Mouse (Mus musculus): ENCODE data around the gene Dusp22. TPM values are rescaled to one million over a fixed set of nuclear protein-coding genes. Genes with fewer than 3 reads are reported as not detected.

Dusp22 gene
- total and polyA plus RNA-seq, 3 experiments, result 14.7 to 21.2 (median 18.6) TPM

GRCm38 (mm10) chr13:30732709-30733445 is 73.1 kb downstream of the Dusp22 start:
- no peaks in the 10 kb centered on the region for H3K4me1 ChIP-seq (ENCODE audit: control insufficient read depth, insufficient read depth, low read length)
- no peak overlapping the region for H3K9ac ChIP-seq (ENCODE audit: low read depth, low read length)
- H3K27ac ChIP-seq, result no peak overlapping the region
- intact Hi-C loops (cut with DNase I), result no loop called here
- 83% methylated on average over 11 of the region's 11 CpGs for WGBS
- H3K27me3 ChIP-seq (ENCODE audit: control insufficient read depth, insufficient read depth, low read length), result no peaks in the 10 kb centered on the region
- H3K4me3 ChIP-seq, result no peak overlapping the region
- H3K36me3 ChIP-seq (ENCODE audit: control insufficient read depth, insufficient read depth, low read length), result no peaks in the 10 kb centered on the region
- no peak for DNase-seq
- no peak for TF ChIP-seq CTCF (IDR thresholded peaks at IDR 0.05)
- TF ChIP-seq EP300 (IDR thresholded peaks at IDR 0.05; ENCODE audit: insufficient read depth, low read depth, low read length), result no peak
- no peak for TF ChIP-seq POLR2A (IDR thresholded peaks at IDR 0.05; ENCODE audit: insufficient read depth, low read depth, low read length)
- no peaks in the 10 kb centered on the region for H3K79me2 ChIP-seq (replicated peaks; ENCODE audit: control insufficient read depth, insufficient read depth, low read length)

- no peaks in the 10 kb centered on the region for H3K27me3 ChIP-seq (ENCODE audit: control insufficient read depth, insufficient read depth, low read length)
- no peak overlapping the region for H3K9ac ChIP-seq (ENCODE audit: low read depth, low read length)
- H3K36me3 ChIP-seq (ENCODE audit: control insufficient read depth, insufficient read depth, low read length), result no peaks in the 10 kb centered on the region
- intact Hi-C loops (cut with DNase I), result no loop called here
- H3K4me3 ChIP-seq, result no peak overlapping the region
- H3K27ac ChIP-seq, result no peak overlapping the region
- DNase-seq, result no peak
- TF ChIP-seq POLR2A (IDR thresholded peaks at IDR 0.05; ENCODE audit: insufficient read depth, low read depth, low read length), result no peak
- TF ChIP-seq CTCF (IDR thresholded peaks at IDR 0.05), result no peak
- TF ChIP-seq EP300 (IDR thresholded peaks at IDR 0.05; ENCODE audit: insufficient read depth, low read depth, low read length), result no peak
- no peaks in the 10 kb centered on the region for H3K4me1 ChIP-seq (ENCODE audit: control insufficient read depth, insufficient read depth, low read length)
- 75% methylated on average over 5 of the region's 5 CpGs for WGBS
- H3K79me2 ChIP-seq (replicated peaks; ENCODE audit: control insufficient read depth, insufficient read depth, low read length), result no peaks in the 10 kb centered on the region
Observed at GRCm38 (mm10) chr13:30736721-30737120, 76.9 kb downstream of the Dusp22 start.

- intact Hi-C loops (cut with DNase I), result no loop called here
- WGBS, result 86% methylated on average over 2 of the region's 2 CpGs
- no peak overlapping the region for H3K27ac ChIP-seq
- H3K4me1 ChIP-seq (ENCODE audit: control insufficient read depth, insufficient read depth, low read length), result no peaks in the 10 kb centered on the region
- no peak overlapping the region for H3K9ac ChIP-seq (ENCODE audit: low read depth, low read length)
- H3K36me3 ChIP-seq (ENCODE audit: control insufficient read depth, insufficient read depth, low read length), result no peaks in the 10 kb centered on the region
- TF ChIP-seq CTCF (IDR thresholded peaks at IDR 0.05) (no peak), POLR2A (IDR thresholded peaks at IDR 0.05; ENCODE audit: insufficient read depth, low read depth, low read length) (no peak), EP300 (IDR thresholded peaks at IDR 0.05; ENCODE audit: insufficient read depth, low read depth, low read length) (no peak)
- H3K4me3 ChIP-seq, result no peak overlapping the region
- no peaks in the 10 kb centered on the region for H3K79me2 ChIP-seq (replicated peaks; ENCODE audit: control insufficient read depth, insufficient read depth, low read length)
- no peak for DNase-seq
- H3K27me3 ChIP-seq (ENCODE audit: control insufficient read depth, insufficient read depth, low read length), result no peaks in the 10 kb centered on the region
Observed at GRCm38 (mm10) chr13:30737257-30737656, 77.5 kb downstream of the Dusp22 start.

- Histone ChIP-seq H3K27ac (no peak overlapping the region), H3K79me2 (replicated peaks; ENCODE audit: control insufficient read depth, insufficient read depth, low read length) (no peaks in the 10 kb centered on the region), H3K4me1 (ENCODE audit: control insufficient read depth, insufficient read depth, low read length) (no peaks in the 10 kb centered on the region), H3K4me3 (no peak overlapping the region), H3K27me3 (ENCODE audit: control insufficient read depth, insufficient read depth, low read length) (no peaks in the 10 kb centered on the region), H3K36me3 (ENCODE audit: control insufficient read depth, insufficient read depth, low read length) (no peaks in the 10 kb centered on the region), H3K9ac (ENCODE audit: low read depth, low read length) (no peak overlapping the region)
- DNase-seq, result no peak
- intact Hi-C loops (cut with DNase I), result no loop called here
- WGBS, result 63% methylated on average over 4 of the region's 4 CpGs
- TF ChIP-seq EP300 (IDR thresholded peaks at IDR 0.05; ENCODE audit: insufficient read depth, low read depth, low read length), result no peak
- no peak for TF ChIP-seq CTCF (IDR thresholded peaks at IDR 0.05)
- no peak for TF ChIP-seq POLR2A (IDR thresholded peaks at IDR 0.05; ENCODE audit: insufficient read depth, low read depth, low read length)
Observed at GRCm38 (mm10) chr13:30738310-30738840, 78.6 kb downstream of the Dusp22 start.

GRCm38 (mm10) chr13:30741172-30741571 is 81.4 kb downstream of the Dusp22 start:
- Histone ChIP-seq H3K36me3 (ENCODE audit: control insufficient read depth, insufficient read depth, low read length) (no peaks in the 10 kb centered on the region), H3K9ac (ENCODE audit: low read depth, low read length) (no peak overlapping the region), H3K79me2 (replicated peaks; ENCODE audit: control insufficient read depth, insufficient read depth, low read length) (no peaks in the 10 kb centered on the region), H3K4me3 (no peak overlapping the region), H3K27me3 (ENCODE audit: control insufficient read depth, insufficient read depth, low read length) (peaks cover 3% of the 10 kb centered on the region; the same call in 1 of the 2 replicates), H3K27ac (no peak overlapping the region), H3K4me1 (ENCODE audit: control insufficient read depth, insufficient read depth, low read length) (no peaks in the 10 kb centered on the region)
- TF ChIP-seq EP300 (IDR thresholded peaks at IDR 0.05; ENCODE audit: insufficient read depth, low read depth, low read length) (no peak), POLR2A (IDR thresholded peaks at IDR 0.05; ENCODE audit: insufficient read depth, low read depth, low read length) (no peak), CTCF (IDR thresholded peaks at IDR 0.05) (no peak)
- intact Hi-C loops (cut with DNase I), result no loop called here
- DNase-seq, result no peak
- 69% methylated on average over 5 of the region's 5 CpGs for WGBS

GRCm38 (mm10) chr13:30742411-30742970 is 82.7 kb downstream of the Dusp22 start:
- peaks cover 3% of the 10 kb centered on the region; the same call in 1 of the 2 replicates for H3K27me3 ChIP-seq (ENCODE audit: control insufficient read depth, insufficient read depth, low read length)
- H3K36me3 ChIP-seq (ENCODE audit: control insufficient read depth, insufficient read depth, low read length), result no peaks in the 10 kb centered on the region
- intact Hi-C loops (cut with DNase I), result no loop called here
- DNase-seq, result no peak
- H3K27ac ChIP-seq, result no peak overlapping the region
- no peak overlapping the region for H3K4me3 ChIP-seq
- H3K79me2 ChIP-seq (replicated peaks; ENCODE audit: control insufficient read depth, insufficient read depth, low read length), result no peaks in the 10 kb centered on the region
- H3K9ac ChIP-seq (ENCODE audit: low read depth, low read length), result no peak overlapping the region
- WGBS, result 69% methylated on average over 6 of the region's 6 CpGs
- H3K4me1 ChIP-seq (ENCODE audit: control insufficient read depth, insufficient read depth, low read length), result no peaks in the 10 kb centered on the region
- no peak for TF ChIP-seq POLR2A (IDR thresholded peaks at IDR 0.05; ENCODE audit: insufficient read depth, low read depth, low read length)
- no peak for TF ChIP-seq CTCF (IDR thresholded peaks at IDR 0.05)
- TF ChIP-seq EP300 (IDR thresholded peaks at IDR 0.05; ENCODE audit: insufficient read depth, low read depth, low read length), result no peak
